Mouse (Mus musculus) bone marrow, adult 2 months (tissue): ENCODE results near the gene Agbl1.

ENCODE experiments used
- CTCF ChIP-seq: fragments of 200-500 bp; IDR thresholded peaks from 2 replicates; pipeline ENCODE4 v1.5.1; 2011; ENCODE audit warnings: low read length, control low read depth; ENCODE audit not compliant: control insufficient read depth, insufficient read depth
- POLR2A ChIP-seq: fragments of 200-500 bp; IDR thresholded peaks from 2 replicates; pipeline ENCODE4 v1.6.1; 2011; ENCODE audit warnings: low read depth, mild to moderate bottlenecking, control low read depth, low read length, borderline replicate concordance; ENCODE audit not compliant: control insufficient read depth

- TF ChIP-seq POLR2A (no peak), CTCF (no peak)
Observed at GRCm38 (mm10) chr7:76935219-76935618, 705.5 kb downstream of the Agbl1 start.
